Mouse (Mus musculus): ENCODE measurements at regions not wholly inside any gene's neighbourhood (a gene's known extent, or its start where the extent isn't known, plus 50 kb on each side); places are given as distances from the start of the nearest gene placed in this dataset.

DNA sequence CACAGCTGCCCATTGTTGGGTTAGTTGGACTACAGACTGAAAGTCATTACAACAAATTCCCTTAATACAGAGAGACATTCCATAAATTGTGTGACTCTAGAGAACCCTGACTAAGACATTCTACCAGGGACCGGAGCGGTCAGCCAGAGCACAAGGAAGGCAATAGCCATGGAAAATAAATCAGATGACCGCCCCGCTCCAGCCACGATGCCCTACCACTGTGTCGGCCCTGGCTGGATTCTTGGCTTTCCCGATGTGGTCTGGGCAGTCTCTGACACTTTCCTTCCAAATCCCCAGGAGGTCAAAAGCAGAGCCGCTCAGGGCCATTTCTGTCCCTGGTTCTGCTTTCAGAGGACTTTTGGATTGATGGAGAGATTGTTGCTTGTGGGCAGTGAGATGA, 57.8 kb downstream of the Lsm3 start:
- DNase-seq = no peak

DNA sequence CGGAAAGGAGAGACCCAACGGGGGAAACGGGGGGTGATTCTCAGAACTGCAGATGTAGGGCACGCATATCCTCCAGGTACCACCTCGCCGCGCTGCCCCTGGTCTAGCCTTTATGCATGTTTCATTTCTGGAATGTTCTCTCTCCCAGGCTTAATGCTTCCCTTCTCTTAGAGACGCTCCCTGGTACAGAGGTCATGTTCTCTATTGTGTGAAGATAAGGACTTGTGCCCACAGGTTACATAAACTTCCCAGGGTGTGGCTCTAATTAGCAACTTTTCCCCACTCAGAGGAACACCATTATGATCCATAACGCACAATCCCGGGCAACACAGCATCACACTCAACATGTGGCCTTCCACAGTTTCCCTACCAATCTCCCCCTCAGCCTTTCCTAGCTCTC, 58.7 kb downstream of the Lsm3 start:
- no peak for DNase-seq

DNA sequence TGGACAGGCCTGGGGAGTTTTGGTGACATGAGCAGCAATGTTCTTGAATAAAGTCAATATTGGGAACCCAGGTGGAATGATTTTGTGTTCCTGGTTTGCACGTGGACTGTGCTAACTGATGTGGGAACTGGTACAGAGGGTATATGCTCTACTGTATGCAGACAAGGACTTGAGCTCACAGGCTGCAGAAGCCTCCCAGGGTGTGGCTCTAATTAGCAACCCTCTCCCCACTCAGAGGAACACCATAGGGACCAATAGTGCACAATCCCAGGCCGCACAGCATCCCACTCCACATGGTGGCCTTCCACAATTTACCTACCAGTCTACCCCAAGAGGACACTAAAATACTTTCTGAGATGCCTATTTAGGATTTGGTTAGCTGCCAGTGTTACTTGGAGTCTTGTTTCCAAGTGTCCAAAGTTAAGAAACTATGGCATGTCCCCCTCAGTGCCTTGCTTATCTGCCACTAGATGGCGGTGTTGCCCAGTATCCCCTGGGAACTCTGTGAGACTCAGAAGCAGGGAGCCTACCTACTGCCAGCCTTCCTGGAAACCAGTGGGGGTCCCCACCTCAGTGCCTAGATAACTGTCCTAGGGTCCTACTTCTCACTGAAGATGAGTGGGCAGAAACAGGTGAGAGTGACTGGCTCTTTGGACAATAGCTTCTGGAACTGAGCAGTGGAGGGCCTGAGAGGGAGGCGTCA, 60.1 kb downstream of the Lsm3 start:
- peak; percentile 72 to 80 for DNase-seq

DNA sequence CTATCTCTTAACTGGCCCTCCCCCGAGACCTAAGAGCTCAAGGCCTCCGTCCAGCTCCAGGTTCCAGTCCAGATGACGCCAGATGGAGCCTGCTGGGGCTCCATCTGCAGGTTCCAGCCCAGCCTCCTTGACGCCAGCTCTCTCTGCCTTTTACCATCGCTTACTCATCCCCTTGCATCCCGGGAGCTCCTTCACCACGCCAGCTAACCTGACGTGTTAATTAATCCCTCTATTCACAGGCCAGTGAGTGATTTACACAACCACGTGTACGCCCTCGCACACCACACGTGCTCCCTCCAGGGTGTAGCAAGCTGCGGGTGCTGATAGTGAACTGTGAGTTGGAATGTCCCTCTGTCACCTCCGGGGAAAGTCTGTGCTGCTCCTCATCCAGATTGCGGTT, 61.2 kb downstream of the Lsm3 start:
- DNase-seq = peak; percentile 82 to 83

DNA sequence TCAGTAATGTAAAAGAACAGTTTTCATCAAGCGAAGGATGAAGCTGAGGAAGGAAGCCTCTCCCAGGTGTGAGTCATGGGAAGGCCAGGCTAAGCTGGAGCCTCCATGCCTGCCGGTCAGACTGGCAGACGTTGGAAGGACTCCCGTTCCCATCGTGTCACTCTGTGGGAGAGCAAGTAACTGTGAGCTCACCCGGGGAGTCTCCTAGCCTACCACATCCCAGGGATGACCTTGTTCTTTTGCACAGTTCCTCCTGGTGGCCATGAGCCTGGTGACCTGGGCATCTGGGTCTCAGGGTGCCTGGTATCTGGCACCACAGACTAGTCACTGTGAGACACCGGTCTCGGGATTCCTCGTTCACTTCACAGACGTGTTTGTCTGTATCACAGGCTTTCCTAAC, 63.9 kb downstream of the Lsm3 start:
- DNase-seq = no peak

DNA sequence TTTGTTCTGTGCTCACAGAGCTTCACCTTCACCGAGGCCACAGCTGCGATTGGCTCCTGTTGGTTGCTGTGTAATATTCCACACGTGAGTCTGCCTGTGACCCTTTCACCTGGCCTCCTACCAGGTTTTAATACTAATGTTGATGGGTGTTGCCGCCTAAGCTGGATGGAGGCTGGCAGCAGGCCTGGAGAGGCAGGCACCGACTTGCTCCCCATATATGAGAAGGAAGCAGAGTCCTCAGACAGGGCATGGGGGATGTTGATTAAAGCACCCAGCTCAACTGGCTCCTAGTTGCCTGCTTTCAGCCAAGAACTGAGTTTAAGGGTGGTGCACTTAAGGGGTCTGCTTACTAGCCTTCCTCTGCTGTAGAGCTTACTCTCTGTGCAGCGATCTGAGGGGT, 64.9 kb downstream of the Lsm3 start:
- no peak for DNase-seq

DNA sequence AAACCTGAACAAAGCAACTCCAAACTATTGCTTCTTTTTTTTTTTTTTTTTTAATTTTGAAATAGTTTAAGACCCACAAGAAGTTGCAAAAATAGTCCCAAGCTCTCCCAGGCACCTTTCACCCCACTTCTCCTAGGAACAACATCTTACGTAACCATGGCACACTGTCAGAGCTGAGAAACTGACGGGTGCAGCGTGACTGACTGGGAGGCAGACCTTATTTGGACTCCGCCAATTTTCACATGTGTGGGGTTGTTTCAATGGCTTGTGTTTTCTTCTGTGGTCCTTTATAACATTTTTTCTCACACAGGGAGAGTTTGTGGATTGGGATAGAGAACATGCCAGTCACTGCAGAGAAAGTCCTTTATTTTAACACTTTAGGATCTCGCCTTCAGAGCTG, 66.6 kb downstream of the Lsm3 start:
- no peak for DNase-seq

DNA sequence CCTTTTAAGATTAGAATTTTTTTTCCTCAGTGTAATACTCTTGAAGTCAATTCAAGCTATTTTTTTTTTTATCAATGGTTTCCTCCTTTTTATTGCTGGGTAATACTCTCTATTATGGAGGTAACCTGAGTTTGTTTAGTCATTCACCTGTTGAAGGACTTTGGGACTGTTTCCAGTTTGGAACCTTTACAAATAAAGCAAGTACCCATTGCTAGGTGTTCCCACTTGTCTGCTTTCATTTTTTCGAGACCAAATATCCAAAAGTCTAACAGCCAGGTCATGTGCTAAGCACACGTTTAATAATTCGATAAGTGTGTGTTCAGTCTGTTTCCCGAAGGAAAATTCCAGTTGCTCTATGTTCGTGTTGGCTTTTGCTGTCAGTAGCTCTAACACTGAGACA, 67.6 kb downstream of the Lsm3 start:
- no peak for DNase-seq

DNA sequence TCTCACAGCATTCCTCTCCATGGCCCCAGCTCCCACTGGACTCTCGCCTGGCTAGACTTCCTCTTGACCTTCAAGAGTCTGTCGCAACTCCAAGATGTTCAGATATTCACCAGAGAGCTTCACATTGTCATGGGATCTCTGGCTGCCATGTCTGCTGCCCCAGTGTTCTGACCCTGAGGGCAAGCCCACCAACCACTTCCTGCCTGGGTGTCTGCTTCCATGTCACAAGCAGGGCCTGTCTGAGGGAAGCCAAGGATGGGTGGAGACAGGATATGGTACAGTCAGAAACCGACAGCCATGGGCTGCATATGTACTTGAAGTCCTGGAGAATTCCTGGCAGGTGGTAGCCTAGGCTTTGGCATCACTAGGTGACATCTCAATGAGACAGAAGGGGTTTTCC, 69.8 kb downstream of the Lsm3 start:
- no peak for DNase-seq

DNA sequence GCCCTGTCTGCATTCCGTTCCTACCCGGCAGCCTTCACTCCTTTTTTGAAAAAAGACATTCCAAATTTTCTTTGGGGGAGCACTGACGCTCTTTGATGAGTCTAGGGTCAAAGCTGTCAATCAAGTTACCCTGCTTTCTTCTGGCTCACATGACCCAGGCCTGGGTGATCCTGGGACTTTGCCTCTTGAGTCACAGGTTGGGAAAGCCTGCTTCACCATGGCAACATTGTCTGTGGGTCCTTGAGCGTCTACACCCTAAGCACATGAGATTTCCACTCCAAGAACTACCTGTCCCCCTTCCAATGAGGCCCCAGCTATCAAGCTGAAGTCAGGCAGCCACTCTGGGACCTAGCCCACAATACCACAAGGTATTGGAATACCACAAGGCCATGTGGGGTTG, 73.5 kb downstream of the Lsm3 start:
- no peak for DNase-seq

DNA sequence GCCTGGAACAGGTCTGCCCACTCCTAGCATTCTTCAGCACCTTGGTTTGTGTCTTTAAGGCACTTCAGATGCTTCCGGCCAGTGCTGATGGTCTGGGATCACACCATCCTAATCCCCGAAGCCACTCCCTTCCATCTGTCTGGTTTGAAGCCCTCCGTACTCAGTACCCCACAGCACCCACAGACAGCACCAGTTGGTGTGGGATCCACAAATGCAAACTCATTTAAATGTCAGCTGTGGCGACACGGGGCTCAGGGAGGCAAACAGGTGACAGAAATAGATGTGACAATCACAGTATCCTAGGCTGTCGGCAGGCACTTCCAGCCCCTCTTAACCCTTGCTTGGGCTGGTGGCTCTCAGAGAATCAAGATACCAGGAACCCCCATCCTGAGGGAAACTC, 74.7 kb downstream of the Lsm3 start:
- DNase-seq = no peak

DNA sequence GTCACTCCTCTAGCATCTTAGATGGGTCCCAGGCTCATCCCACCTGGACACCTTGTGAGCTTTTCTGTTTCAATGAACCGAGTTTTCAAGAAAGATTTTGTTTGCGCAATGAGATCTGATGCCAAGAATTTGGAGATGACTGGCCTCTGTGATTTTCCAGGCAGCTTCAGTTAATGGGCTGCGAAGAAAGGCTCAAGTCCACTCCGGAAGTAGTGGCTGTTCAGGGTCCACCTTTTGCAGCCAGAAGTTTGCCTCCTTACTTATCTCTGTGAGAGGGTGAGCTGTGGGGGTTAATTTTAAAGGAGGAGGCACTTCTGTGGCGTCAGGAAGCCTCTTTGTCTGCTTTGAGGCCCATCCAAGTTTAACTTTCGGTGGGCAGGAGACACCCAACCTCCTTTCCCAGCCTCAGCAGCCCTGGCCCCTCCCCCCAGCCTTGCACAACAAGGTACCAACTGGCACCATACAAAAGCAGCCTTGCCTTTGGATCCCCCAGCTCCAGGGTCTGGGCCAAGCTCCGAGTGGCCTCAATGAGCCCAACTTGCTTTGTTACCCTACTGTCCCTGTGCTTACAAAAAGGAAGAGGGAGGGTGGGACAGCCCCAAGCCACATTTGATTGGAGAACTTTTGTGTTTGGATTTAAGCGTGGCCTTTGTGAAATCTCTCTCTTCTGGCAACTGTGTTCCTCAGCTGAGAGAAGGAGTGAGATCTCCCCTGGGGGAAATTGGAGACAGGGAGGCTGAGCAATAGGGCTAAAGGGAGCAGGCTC, 75.3 kb downstream of the Lsm3 start:
- no peak for DNase-seq

DNA sequence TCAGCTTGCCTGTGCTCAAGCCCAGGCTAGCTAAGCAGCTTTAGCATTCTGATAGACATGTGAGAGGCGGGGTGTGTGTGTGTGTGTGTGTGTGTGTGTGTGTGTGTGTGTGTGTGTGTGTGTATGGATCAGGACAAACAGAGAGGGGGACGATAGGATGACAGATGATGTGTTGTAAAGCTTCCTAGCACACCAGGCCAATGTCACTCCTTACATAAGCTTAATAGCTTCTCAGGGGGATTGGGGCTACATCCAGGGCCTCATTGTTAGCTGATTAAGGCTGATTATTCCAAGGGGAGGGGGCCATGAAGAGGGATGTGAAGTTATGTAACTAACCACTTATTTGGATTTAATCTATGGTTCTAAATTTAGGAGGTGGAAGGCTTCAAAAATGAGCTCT, 76.9 kb downstream of the Lsm3 start:
- DNase-seq = no peak

DNA sequence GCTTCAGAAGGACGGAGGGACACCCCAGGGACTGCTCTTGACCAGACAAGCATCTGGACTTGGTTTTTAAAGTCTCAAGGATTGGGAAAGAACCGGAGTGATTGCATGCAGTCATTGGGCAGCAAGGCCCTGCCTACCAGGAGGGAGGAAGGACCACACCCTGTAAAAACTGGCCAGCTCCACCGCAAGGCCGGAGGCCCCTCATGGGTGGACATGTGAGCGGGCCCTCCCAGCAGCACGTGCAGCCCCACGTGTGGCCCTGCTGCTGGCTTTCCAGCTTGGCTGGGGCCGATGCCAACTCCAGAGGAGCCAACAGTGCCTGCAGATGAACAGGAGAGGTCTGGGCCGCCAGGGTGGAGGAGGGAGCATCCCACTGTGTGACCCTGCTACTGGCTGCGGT, 83.2 kb downstream of the Lsm3 start:
- DNase-seq = peak; percentile 34 to 35

DNA sequence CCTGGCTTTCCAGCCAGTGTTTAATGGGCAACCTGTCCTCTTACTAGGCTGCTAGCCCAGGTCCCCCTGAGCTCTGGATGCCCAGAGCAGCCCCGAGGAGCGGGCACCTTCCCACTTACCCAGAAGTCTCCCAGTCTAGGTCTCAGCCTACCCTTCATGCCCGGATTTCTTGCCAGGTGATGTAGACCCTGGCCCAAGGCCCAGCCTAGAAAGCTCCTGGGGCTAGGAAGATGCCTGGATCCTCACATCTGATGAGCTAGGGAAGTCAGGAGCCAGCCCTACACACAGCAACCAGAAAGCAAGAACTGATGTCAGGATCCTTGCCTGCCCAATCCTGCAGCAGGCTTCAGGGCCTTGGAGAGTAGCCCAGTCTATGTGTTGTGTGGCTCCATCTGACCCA, 83.7 kb upstream of the Slc6a6 start:
- no peak for DNase-seq

DNA sequence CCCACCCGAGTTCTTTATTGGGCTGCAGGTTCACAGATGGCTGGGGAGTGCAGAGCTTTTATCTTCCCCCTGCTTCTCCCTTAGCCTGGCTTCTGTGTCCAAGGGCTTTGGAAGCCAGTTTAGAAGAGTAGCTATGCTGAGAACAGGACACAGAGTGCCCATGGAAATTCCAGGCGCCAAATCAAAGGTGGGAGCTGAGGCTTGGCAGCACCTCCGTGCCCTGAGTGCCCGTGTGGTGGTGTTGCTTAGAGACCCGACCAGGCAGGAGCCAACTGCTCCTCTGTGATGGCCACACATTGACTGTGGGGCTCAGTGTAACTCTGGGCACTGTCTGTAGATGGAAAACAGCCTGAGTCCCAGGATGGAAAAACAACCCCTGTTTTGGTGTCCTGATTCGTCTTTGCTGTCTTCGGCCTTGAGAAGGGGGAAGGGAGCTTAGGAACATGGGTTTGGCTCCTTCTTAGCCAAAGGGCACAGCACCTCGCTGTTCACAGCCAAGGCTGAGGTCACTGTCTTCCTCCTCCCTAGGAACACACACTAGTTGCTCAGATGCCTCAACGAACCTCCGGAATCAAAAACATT, 77.1 kb upstream of the Slc6a6 start:
- no peak for DNase-seq

DNA sequence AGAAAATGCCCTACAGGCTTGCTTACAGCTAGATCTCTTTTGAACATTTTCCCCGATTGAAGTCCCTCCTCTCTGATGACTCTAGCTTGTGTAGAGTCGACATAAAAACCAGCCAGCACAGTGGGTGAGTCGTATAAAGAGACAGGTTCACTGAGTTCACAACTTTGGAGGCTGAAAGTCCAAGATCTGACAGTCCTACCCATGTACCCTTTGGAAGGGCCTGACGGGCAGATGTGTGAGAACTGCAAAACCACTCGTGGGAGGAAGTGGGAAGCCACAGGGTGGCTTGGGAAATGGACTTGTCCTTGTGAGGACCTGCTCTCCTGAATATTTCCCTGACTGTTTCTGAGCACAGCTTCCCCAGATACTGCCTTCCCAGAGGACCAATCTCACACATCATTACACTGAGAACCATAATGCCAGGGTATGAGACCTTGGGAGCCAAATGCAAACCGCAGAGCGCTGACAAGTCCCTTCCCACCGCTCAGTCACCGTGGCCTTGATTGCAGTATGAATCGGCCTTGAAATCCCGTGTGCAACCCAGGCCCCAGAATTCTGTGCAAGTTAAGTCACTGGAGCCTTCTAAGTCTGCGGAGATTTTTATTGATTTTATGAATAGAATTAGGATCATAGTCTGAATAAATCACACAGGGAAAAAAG, 76.1 kb upstream of the Slc6a6 start:
- DNase-seq = no peak

DNA sequence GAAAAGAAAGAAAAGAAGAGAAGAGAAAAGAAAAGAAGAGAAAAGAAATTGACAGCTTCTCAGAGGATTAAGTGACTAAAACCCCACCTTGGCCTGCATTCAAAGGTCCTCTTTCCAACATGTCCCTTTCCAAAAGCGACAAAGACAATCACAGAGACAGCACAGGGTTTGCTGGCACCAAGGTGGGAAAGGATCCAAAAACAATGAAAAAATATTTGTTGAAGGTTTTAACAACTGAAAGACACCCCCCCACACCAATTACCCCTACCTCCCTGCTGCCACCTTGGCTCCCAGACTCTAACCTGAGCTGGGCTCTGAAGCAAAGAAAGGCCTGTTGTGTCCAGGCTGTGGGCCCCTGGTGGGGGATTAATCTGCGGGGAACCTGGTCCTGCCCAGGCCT, 74.2 kb upstream of the Slc6a6 start:
- no peak for DNase-seq

DNA sequence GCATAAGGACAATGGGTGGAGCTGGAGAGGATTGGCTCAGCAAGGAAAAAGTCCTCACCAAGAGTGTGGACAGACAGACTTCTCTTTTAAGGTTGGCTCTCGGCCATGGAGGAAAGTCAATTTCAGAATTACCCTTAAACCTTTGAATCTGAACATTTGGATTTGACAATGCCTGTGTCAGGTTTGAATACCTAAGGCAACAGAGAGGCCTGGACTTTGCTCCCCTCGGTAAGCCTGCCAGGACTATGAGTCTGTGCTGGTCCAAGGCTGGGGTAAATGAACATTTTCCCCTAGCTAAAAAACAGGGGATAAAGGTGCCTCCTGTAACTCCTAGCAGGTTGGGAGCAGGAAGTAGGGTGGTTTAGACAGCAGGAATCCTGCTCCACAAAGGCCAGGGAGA, 68.8 kb upstream of the Slc6a6 start:
- DNase-seq = no peak

DNA sequence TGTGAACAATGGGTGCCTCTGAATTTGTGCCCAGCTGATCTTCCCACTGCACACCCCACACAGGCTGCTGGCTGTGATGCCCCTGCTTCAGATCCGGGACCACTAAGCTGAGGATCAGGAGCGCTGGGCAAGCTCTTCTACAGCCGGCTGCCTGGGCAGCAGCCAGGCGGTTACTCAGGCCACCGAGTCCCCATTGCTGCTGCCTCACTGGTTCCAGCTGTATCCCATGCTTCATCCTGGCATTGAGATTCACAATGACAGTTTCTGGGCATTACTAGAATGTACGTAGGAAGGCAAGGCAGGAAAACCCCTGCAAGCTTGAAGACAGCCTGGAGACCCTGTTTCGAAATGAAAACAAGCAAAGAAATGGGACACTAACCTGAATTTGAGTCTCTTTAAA, 67.3 kb upstream of the Slc6a6 start:
- DNase-seq = no peak

DNA sequence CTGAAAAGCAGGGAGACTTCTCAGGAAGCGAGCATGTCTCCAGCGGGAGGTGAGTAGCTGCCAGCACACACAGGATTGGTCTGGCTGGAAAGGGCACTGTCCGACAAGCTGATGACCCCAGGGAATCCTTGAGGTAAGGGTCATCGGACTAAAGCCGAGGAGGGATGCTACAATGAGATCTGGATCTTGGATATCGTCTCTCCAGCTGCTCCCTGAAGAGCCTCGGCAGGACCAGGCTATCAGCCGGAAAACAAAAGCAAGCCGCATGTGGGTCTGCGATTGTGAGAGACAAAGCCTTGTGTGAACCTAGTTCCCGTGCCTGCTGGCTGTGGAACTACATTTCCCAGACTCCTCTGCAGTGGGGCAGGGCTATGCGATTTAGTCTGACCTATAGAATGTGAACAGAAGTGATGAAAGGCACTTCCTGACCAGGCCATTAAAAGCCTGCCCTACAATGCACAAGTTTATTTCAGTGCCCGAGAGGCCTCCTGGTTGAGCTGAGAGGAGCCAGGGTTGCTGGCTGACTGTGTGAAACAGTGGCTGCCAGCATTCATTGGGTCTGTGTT, 66.7 kb upstream of the Slc6a6 start:
- DNase-seq = peak; percentile 15 to 52

DNA sequence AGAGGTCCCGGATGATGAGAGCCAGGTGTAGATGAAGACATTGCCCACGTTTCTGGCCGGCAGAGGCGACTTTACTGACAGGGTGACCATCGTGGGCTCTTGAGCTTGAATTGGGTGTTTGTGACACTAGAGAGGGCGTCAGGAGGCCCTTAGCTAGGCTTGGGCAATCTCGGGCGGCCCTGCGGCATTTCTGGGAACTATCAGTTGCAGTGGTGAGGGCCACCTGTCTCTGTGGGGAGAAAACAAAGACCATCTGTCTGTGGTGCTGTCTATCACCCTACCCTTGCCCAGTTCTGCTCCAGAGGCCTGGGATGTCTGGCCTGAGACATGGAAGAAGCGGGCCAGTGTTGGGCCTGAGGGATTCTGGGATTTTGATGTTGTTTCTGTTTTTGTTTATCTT, 66.2 kb upstream of the Slc6a6 start:
- DNase-seq = no peak

DNA sequence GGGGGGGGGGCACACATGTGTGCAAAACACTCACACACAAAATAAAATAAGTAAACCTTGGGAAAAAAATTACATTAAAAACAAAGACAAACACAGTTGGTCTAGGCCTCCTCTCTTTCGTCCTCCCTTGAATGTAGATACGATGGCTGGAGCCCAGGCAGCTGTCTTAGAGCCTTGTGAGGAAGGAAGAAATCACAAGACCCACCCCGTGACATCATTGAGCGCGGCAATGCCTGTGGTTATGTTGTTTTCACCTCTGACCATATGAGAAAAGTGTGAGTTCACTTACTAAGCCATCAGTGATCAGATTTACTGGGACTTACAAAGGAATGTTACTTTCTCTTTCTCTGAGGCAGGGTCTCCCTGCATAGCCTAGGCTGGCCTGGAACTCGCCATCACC, 64.8 kb upstream of the Slc6a6 start:
- DNase-seq = no peak
